Mouse (Mus musculus) cortical plate, adult 2 months (tissue): Measurements from ENCODE around the gene Cd82. TPM values are rescaled to one million over a fixed set of nuclear protein-coding genes. Genes with fewer than 3 reads are reported as not detected.

Experiments
- H3K27ac ChIP-seq: fragments of 200-500 bp; 2 replicates; pipeline ENCODE4 v1.5.1; 2012; ENCODE audit warnings: low read length, control low read depth, inconsistent platforms; ENCODE audit not compliant: insufficient read depth
- H3K4me1 ChIP-seq: fragments of 200-500 bp; 2 replicates; pipeline ENCODE4 v1.6.1; 2011; ENCODE audit warnings: low read length; ENCODE audit not compliant: control insufficient read depth, insufficient read depth
- H3K4me3 ChIP-seq: fragments of 200-500 bp; 2 replicates; pipeline ENCODE4 v1.5.1; 2011; ENCODE audit warnings: mild to moderate bottlenecking, low read length, control low read depth; ENCODE audit not compliant: insufficient read depth
- CTCF ChIP-seq: fragments of 200-500 bp; IDR thresholded peaks from 2 replicates; pipeline ENCODE4 v1.5.1; 2011; ENCODE audit warnings: mild to moderate bottlenecking, control low read depth, low read length; ENCODE audit not compliant: insufficient read depth; ENCODE audit errors: extremely low read depth
- POLR2A ChIP-seq: fragments of 200-500 bp; IDR thresholded peaks from 2 replicates; pipeline ENCODE4 v1.6.1; 2011; ENCODE audit warnings: mild to moderate bottlenecking, low read length, control low read depth; ENCODE audit not compliant: insufficient read depth; ENCODE audit errors: extremely low read depth
- polyA plus RNA-seq: library from polyadenylated mRNA; depleted of rRNA; stranded (reverse); fragments of >200 nt; gene quantifications from 2 replicates; pipeline ENCODE4 v1.2.3, GENCODE M21; 2012

Gene Cd82
- polyA plus RNA-seq, 1 experiment = 45.3 TPM

- TF ChIP-seq POLR2A (no peak), CTCF (peak; percentile 97)
- Histone ChIP-seq H3K27ac (no peak overlapping the region), H3K4me3 (no peak overlapping the region), H3K4me1 (no peaks in the 10 kb centered on the region)
These were observed 8.1 kb upstream of the Cd82 start for GRCm38 (mm10) chr2:93470849-93471576.

GRCm38 (mm10) chr2:93470127-93470526, 7.2 kb upstream of the Cd82 start:
- no peak overlapping the region for H3K4me3 ChIP-seq

GRCm38 (mm10) chr2:93469118-93469517, 6.2 kb upstream of the Cd82 start:
- H3K4me1 ChIP-seq = no peaks in the 10 kb centered on the region
- H3K4me3 ChIP-seq = no peak overlapping the region
- no peak overlapping the region for H3K27ac ChIP-seq
- TF ChIP-seq POLR2A = no peak
- TF ChIP-seq CTCF = peak; percentile 19; the same call in 1 of the 2 replicates

More at GRCm38 (mm10) chr2:93470127-93470526, 7.2 kb upstream of the Cd82 start:
- no peaks in the 10 kb centered on the region for H3K4me1 ChIP-seq
- TF ChIP-seq POLR2A (no peak), CTCF (no peak)
- no peak overlapping the region for H3K27ac ChIP-seq

GRCm38 (mm10) chr2:93466314-93466713, 3.4 kb upstream of the Cd82 start:
- no peak overlapping the region for H3K27ac ChIP-seq
- TF ChIP-seq POLR2A (no peak), CTCF (no peak)
- H3K4me3 ChIP-seq = no peak overlapping the region
- no peaks in the 10 kb centered on the region for H3K4me1 ChIP-seq

- TF ChIP-seq POLR2A (no peak), CTCF (no peak)
- Histone ChIP-seq H3K4me1 (no peaks in the 10 kb centered on the region), H3K27ac (no peak overlapping the region), H3K4me3 (peak overlapping the region; percentile 21; the same call in 1 of the 2 replicates)
These were observed 848 bp downstream of the Cd82 start for GRCm38 (mm10) chr2:93461869-93462714.

- Histone ChIP-seq H3K27ac (no peak overlapping the region), H3K4me1 (no peaks in the 10 kb centered on the region), H3K4me3 (no peak overlapping the region)
- no peak for TF ChIP-seq CTCF
- TF ChIP-seq POLR2A = no peak
These were observed 2.0 kb downstream of the Cd82 start for GRCm38 (mm10) chr2:93460786-93461469.

GRCm38 (mm10) chr2:93459208-93459920, 3.6 kb downstream of the Cd82 start:
- Histone ChIP-seq H3K4me3 (no peak overlapping the region), H3K4me1 (no peaks in the 10 kb centered on the region), H3K27ac (no peak overlapping the region)
- TF ChIP-seq POLR2A (no peak), CTCF (no peak)

- no peaks in the 10 kb centered on the region for H3K4me1 ChIP-seq
- no peak overlapping the region for H3K27ac ChIP-seq
- no peak overlapping the region for H3K4me3 ChIP-seq
- no peak for TF ChIP-seq POLR2A
- no peak for TF ChIP-seq CTCF
These were observed 4.4 kb downstream of the Cd82 start for GRCm38 (mm10) chr2:93458332-93459207.
